Mouse (Mus musculus): ENCODE results near the gene Prelid1. TPM values are rescaled to one million over a fixed set of nuclear protein-coding genes. Genes with fewer than 3 reads are reported as not detected.
A peak's percentile ranks its signal among the peaks of the same experiment; 100 is the strongest.

The Prelid1 gene
- total and polyA plus RNA-seq, 3 experiments = 325 to 826 (median 733) TPM

DNA sequence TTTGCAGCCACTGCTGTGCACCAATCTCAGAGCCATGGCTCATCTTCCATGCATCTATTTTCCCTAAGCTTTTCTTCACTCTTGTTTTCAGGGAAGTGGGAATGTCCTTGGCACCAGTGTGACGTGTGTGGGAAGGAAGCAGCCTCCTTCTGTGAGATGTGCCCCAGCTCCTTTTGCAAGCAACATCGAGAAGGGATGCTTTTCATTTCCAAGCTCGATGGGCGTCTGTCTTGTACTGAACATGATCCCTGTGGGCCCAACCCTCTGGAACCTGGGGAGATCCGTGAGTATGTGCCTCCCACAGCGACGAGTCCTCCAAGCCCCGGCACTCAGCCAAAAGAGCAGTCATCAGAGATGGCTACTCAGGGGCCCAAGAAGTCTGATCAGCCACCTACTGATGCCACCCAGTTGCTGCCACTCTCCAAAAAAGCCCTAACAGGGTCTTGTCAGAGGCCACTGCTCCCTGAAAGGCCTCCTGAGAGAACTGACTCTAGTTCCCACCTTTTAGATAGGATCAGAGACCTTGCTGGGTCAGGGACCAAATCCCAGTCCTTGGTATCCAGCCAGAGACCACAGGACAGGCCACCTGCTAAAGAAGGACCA, 8.2 kb upstream of the Prelid1 start:
- ATAC-seq (ENCODE audit: extremely low read depth, insufficient number of reproducible peaks, low FRiP score, poor library complexity, severe bottlenecking) (no peak), DNase-seq (ENCODE audit: low spot score) (no peak)
- Histone ChIP-seq H3K4me3 (ENCODE audit: low read depth, low read length) (no peak overlapping the region), H3K27me3 (ENCODE audit: insufficient read depth, low read length) (no peaks in the 10 kb centered on the region), H3K4me1 (ENCODE audit: insufficient read depth, low read depth, low read length) (peaks cover 3% of the 10 kb centered on the region; the same call in 1 of the 2 replicates), H3K9me3 (replicated peaks) (no peaks in the 10 kb centered on the region), H3K36me3 (replicated peaks) (peaks cover 90% of the 10 kb centered on the region)
- no peak for TF ChIP-seq GATA2 (IDR thresholded peaks at IDR 0.05; ENCODE audit: borderline replicate concordance, low read depth, low read length)

DNA sequence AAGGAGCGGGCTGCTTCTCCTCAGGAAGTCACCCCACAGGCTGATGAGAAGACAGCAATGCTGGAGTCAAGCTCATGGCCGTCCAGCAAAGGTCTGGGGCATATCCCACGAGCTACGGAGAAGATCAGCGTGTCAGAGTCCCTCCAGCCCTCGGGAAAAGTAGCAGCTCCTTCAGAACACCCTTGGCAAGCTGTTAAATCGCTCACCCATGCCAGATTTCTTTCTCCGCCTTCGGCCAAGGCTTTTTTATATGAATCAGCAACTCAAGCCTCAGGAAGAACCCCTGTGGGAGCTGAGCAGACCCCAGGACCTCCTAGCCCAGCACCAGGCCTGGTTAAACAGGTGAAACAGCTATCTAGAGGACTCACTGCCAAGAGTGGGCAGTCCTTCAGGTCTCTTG, 7.2 kb upstream of the Prelid1 start:
- no peak for TF ChIP-seq GATA1 (IDR thresholded peaks at IDR 0.05; ENCODE audit: borderline replicate concordance, low read length)
- TF ChIP-seq CTCF (IDR thresholded peaks at IDR 0.05; ENCODE audit: low read depth, low read length) = no peak
- no peak for TF ChIP-seq GATA2 (IDR thresholded peaks at IDR 0.05; ENCODE audit: borderline replicate concordance, low read depth, low read length)
- TF ChIP-seq TAL1 (conservative IDR thresholded peaks at IDR 0.05; ENCODE audit: low read depth, low read length) = no peak
- TF ChIP-seq POLR2AphosphoS5 (IDR thresholded peaks at IDR 0.05; ENCODE audit: insufficient replicate concordance, low read depth, low read length) = no peak
- Histone ChIP-seq H3K4me1 (ENCODE audit: insufficient read depth, low read depth, low read length) (no peaks in the 10 kb centered on the region), H3K36me3 (replicated peaks) (peaks cover 91% of the 10 kb centered on the region), H3K27me3 (ENCODE audit: insufficient read depth, low read length) (no peaks in the 10 kb centered on the region), H3K4me3 (ENCODE audit: low read depth, low read length) (no peak overlapping the region), H3K9me3 (replicated peaks) (no peaks in the 10 kb centered on the region)
- DNase-seq (ENCODE audit: low spot score) (no peak), ATAC-seq (ENCODE audit: extremely low read depth, insufficient number of reproducible peaks, low FRiP score, poor library complexity, severe bottlenecking) (no peak)

DNA sequence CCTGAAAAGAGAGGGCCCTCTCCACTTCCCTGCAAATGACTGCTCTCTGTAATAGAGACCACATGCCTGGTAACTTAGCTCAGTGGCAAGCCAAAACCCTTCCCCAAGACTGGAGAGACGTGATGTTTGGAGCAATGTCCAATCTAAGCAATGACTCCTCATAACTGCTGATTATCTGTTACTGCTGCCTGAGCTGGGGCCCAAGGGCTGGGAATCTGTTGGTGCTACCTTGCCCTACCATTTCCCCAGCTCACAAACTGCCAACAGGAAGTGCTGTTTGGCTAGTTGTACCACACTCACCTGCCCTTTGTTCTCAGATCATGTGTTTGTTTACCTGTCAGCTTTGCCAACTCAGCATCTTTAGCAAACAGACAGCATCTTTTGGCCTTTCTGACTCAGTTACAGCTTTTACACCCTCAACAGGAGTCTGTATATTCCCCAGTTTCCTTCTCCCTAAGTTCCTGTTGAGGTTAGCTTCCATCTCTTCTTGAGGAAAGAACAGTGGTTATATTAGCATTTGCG, 5.3 kb upstream of the Prelid1 start:
- TF ChIP-seq GATA1 (IDR thresholded peaks at IDR 0.05; ENCODE audit: borderline replicate concordance, low read length) (no peak), GATA2 (IDR thresholded peaks at IDR 0.05; ENCODE audit: borderline replicate concordance, low read depth, low read length) (no peak), POLR2AphosphoS5 (IDR thresholded peaks at IDR 0.05; ENCODE audit: insufficient replicate concordance, low read depth, low read length) (peak; percentile 27; the same call in 1 of the 2 replicates)
- ATAC-seq (ENCODE audit: extremely low read depth, insufficient number of reproducible peaks, low FRiP score, poor library complexity, severe bottlenecking) (no peak), DNase-seq (ENCODE audit: low spot score) (no peak)
- H3K4me3 ChIP-seq (ENCODE audit: low read depth, low read length) = no peak overlapping the region
- peaks cover 98% of the 10 kb centered on the region for H3K36me3 ChIP-seq (replicated peaks)
- H3K27me3 ChIP-seq (ENCODE audit: insufficient read depth, low read length) = no peaks in the 10 kb centered on the region
- peaks cover 5% of the 10 kb centered on the region for H3K4me1 ChIP-seq (ENCODE audit: insufficient read depth, low read depth, low read length)
- H3K9me3 ChIP-seq (replicated peaks) = no peaks in the 10 kb centered on the region

- peaks cover 83% of the 10 kb centered on the region for H3K36me3 ChIP-seq (replicated peaks)
- peaks cover 27% of the 10 kb centered on the region for H3K4me1 ChIP-seq (ENCODE audit: insufficient read depth, low read depth, low read length)
- TF ChIP-seq TAL1 (conservative IDR thresholded peaks at IDR 0.05; ENCODE audit: low read depth, low read length) (no peak), GATA1 (IDR thresholded peaks at IDR 0.05; ENCODE audit: borderline replicate concordance, low read length) (no peak), GATA2 (IDR thresholded peaks at IDR 0.05; ENCODE audit: borderline replicate concordance, low read depth, low read length) (no peak), POLR2AphosphoS5 (IDR thresholded peaks at IDR 0.05; ENCODE audit: insufficient replicate concordance, low read depth, low read length) (no peak), CTCF (IDR thresholded peaks at IDR 0.05; ENCODE audit: low read depth, low read length) (no peak)
- DNase-seq (ENCODE audit: low spot score) (no peak), ATAC-seq (ENCODE audit: extremely low read depth, insufficient number of reproducible peaks, low FRiP score, poor library complexity, severe bottlenecking) (no peak)
- H3K9me3 ChIP-seq (replicated peaks) = no peaks in the 10 kb centered on the region
- no peak overlapping the region for H3K4me3 ChIP-seq (ENCODE audit: low read depth, low read length)
- no peaks in the 10 kb centered on the region for H3K27me3 ChIP-seq (ENCODE audit: insufficient read depth, low read length)
Observed at GRCm38 (mm10) chr13:55318351-55318750, 1.9 kb upstream of the Prelid1 start.

- Histone ChIP-seq H3K4me3 (ENCODE audit: low read depth, low read length) (peak within 1 kb of the TSS; percentile 89), H3K4me1 (ENCODE audit: insufficient read depth, low read depth, low read length) (peaks cover 46% of the 10 kb centered on the region), H3K27me3 (ENCODE audit: insufficient read depth, low read length) (no peaks in the 10 kb centered on the region), H3K9me3 (replicated peaks) (no peaks in the 10 kb centered on the region), H3K36me3 (replicated peaks) (peaks cover 80% of the 10 kb centered on the region)
- 0 out of 2 replicates have a peak, but pooled peaks have one; percentile 14 for TF ChIP-seq POLR2AphosphoS5 (IDR thresholded peaks at IDR 0.05; ENCODE audit: insufficient replicate concordance, low read depth, low read length)
- TF ChIP-seq GATA1 (IDR thresholded peaks at IDR 0.05; ENCODE audit: borderline replicate concordance, low read length) = no peak
- DNase-seq (ENCODE audit: low spot score) (peak; percentile 95), ATAC-seq (ENCODE audit: extremely low read depth, insufficient number of reproducible peaks, low FRiP score, poor library complexity, severe bottlenecking) (peak; percentile 81)
Observed at GRCm38 (mm10) chr13:55321434-55322129, 1.3 kb downstream of the Prelid1 start, which contains the start of gene Rab24. Gene Rab24, minus strand, starts transcription at chr13:55321946.

GRCm38 (mm10) chr13:55322130-55322825, 2.0 kb downstream of the Prelid1 start:
- no peak for TF ChIP-seq GATA2 (IDR thresholded peaks at IDR 0.05; ENCODE audit: borderline replicate concordance, low read depth, low read length)
- no peak for TF ChIP-seq TAL1 (conservative IDR thresholded peaks at IDR 0.05; ENCODE audit: low read depth, low read length)
- no peak for TF ChIP-seq GATA1 (IDR thresholded peaks at IDR 0.05; ENCODE audit: borderline replicate concordance, low read length)
- TF ChIP-seq CTCF (IDR thresholded peaks at IDR 0.05; ENCODE audit: low read depth, low read length) = no peak
- no peak for TF ChIP-seq POLR2AphosphoS5 (IDR thresholded peaks at IDR 0.05; ENCODE audit: insufficient replicate concordance, low read depth, low read length)
- Histone ChIP-seq H3K9me3 (replicated peaks) (no peaks in the 10 kb centered on the region), H3K36me3 (replicated peaks) (peaks cover 79% of the 10 kb centered on the region), H3K4me3 (ENCODE audit: low read depth, low read length) (peak overlapping the region; percentile 89), H3K27me3 (ENCODE audit: insufficient read depth, low read length) (no peaks in the 10 kb centered on the region), H3K4me1 (ENCODE audit: insufficient read depth, low read depth, low read length) (peaks cover 50% of the 10 kb centered on the region)
- peak; percentile 37 for DNase-seq (ENCODE audit: low spot score)
- no peak for ATAC-seq (ENCODE audit: extremely low read depth, insufficient number of reproducible peaks, low FRiP score, poor library complexity, severe bottlenecking)
